Mouse (Mus musculus) brain, embryonic 14.5 days (tissue): ENCODE results near the gene Actr2. TPM values are rescaled to one million over a fixed set of nuclear protein-coding genes. Genes with fewer than 3 reads are reported as not detected.
A peak's percentile ranks its signal among the peaks of the same experiment; 100 is the strongest.

ENCODE experiments used
- DNase-seq: peaks from one replicate; pipeline ENCODE4 v3.0.0-alpha.2; 2011; ENCODE audit warnings: low read depth
- CTCF ChIP-seq: fragments of 200-500 bp; IDR thresholded peaks from 2 replicates; pipeline ENCODE4 v1.5.1; 2012; ENCODE audit warnings: inconsistent platforms, mild to moderate bottlenecking, moderate library complexity, borderline replicate concordance; ENCODE audit not compliant: insufficient read depth, insufficient read length; ENCODE audit errors: extremely low read depth
- POLR2A ChIP-seq: fragments of 200-500 bp; IDR thresholded peaks from 2 replicates; pipeline ENCODE4 v1.6.1; 2012; ENCODE audit warnings: mild to moderate bottlenecking, inconsistent platforms, borderline replicate concordance; ENCODE audit not compliant: poor library complexity, insufficient read depth, insufficient read length, severe bottlenecking; ENCODE audit errors: extremely low read depth
- polyA plus RNA-seq: library from polyadenylated mRNA; depleted of rRNA; stranded (reverse); fragments of >200 nt; gene quantifications from 2 replicates; pipeline ENCODE4 v1.2.3, GENCODE M21; 2012

Actr2 gene
- polyA plus RNA-seq, 1 experiment, result 113 TPM

DNA sequence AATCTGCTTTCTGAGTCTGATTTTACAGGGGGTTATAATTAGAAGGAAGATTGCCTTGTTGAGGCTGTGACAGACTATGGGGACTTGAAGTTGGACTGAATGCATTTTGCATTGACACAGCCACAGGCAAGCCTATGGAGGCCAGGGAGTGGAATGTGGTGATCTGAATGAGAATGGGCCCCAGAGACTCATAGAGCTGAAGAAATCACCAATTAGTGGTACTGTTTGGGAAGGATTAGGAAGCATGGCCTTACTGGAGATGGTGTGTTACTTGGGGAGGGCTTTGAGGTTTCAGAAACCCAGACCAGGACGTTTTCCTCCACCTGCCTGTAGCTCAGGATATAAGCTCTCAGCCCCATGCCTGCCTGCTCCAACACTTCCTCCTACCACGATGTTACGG is 53.0 kb downstream of the Actr2 start:
- TF ChIP-seq POLR2A, result no peak
- TF ChIP-seq CTCF, result no peak
- no peak for DNase-seq

DNA sequence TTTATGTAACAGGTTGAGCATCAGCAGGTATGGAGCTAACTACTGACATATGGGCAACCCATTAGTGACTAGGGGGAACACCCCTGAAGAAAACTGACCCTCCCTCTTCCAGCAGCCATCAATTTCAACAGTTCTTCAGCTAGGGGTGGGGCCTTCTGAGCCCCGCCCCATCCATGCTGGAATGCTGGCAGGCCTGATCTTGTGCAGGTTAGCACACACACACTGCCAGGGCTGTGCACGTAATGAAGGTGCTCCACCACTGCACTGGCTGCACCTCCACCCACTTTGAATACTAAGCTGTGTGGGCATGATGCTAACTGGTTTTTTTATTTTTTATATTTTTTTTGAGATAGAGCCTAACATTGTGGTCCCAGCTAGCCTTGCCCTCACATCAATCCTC is 55.3 kb downstream of the Actr2 start:
- no peak for DNase-seq
- TF ChIP-seq POLR2A (no peak), CTCF (no peak)

DNA sequence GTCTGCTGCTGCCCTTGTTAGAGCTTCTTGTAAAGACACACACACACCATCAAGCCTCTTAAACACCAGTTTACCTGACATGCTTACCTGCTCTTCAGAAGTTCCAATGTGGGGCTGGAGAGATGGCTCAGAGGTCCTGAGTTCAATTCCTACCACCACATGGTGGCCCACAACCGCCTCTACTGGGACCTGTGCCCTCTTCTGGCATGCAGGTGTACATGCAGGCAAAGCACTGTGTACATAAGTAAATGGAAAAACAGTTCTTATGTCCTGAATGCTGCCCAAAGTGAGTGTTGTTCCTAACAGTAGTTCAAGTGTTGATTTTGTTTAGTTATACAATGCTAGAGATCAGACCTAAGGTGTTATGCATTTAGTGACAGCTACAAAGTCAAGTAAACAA is 56.5 kb downstream of the Actr2 start:
- no peak for DNase-seq

DNA sequence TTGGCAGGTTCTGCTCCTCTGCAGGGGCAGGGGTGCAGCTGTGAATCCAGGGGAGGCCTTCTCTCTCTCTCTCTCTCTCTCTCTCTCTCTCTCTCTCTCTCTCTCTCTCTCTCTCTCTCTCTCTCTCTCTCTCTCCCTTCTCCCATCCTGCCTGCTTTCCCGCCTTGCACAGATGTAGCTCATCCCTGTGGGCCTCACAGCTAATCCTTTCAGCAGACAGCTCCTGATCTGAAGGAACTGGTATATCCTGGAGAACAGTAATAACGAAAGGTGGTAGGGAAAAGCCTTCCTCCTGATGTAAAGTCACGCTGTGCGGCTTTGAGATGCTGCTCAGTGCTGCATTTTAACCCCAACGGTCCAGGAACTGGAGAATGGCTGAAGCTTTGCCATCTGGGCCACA is 58.1 kb downstream of the Actr2 start:
- DNase-seq, result peak; percentile 36
- TF ChIP-seq POLR2A (no peak), CTCF (no peak)

More for the DNA sequence above, 56.5 kb downstream of the Actr2 start:
- no peak for TF ChIP-seq POLR2A

DNA sequence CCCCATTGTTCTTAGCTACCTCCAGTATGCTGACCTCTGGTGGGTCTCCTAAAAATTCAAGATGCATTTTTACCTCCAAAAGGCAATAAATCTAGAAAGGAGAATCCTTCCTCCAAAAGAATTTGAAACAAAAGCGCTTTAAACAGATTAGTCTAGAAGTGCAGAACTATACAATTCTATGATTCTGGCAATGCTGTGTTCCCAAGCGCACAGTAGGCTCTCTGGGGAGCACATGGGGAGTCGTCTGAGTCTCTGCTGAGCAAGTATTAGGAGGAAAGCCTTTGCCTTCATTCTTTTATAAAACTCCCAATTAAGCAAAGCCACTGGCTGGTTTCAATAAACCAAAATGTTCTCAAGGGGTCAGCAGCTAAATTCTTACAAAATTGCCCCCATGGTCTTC is 58.8 kb downstream of the Actr2 start:
- TF ChIP-seq CTCF, result no peak
- TF ChIP-seq POLR2A, result no peak
- DNase-seq, result no peak

DNA sequence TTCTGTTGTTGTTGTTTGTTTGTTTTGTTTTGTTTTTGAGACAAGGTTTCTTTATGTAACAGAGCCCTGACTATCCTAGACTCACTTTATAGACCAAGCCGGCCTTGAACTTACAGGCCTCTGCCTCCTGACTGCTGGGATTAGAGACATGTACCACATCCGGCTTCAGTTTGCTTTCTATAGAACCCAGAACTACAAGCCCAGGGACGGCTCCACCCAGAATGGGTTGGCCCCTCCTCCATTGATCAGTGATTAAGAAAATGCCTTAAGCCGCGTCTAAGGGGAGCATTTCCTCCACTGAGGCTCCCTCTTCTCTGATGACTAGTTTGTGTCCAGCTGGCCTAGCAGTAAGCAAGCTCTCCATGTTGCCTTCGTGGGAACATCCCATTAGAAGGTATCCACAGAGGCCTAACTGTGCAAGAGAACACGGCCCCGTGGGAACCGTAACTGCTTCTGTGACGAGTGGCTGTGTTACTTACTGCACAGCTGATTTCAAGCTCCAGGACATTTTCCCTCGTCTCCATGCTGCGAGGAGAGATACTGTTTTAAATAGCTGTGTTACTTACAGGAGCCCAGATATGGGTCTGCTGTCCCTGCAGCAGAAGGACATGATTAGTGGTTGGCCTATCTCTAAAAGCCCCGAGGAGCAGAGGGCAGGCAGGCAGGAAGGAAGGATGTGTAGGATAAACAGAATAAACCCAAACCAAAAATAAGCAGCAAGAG is 59.7 kb downstream of the Actr2 start:
- no peak for DNase-seq
- TF ChIP-seq CTCF (no peak), POLR2A (no peak)

DNA sequence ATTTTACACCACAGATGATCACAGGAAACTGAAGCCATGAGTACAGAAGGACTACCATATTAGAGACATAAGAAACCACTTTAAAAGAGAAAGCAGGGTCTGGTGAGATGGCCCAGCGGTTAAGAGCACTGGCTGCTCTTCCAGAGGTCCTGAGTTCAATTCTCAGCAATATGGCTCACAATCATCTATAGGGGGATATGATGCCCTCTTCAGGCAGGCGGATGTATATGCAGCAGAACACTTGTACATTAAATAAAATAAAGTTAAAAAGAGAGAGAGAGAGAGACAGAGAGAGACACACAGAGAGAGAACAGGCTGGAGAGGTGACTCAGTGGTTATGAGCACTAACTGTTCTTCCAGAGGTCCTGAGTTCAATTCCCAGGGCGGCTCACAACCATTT is 67.1 kb downstream of the Actr2 start:
- DNase-seq, result no peak
- TF ChIP-seq POLR2A, result no peak
- no peak for TF ChIP-seq CTCF

DNA sequence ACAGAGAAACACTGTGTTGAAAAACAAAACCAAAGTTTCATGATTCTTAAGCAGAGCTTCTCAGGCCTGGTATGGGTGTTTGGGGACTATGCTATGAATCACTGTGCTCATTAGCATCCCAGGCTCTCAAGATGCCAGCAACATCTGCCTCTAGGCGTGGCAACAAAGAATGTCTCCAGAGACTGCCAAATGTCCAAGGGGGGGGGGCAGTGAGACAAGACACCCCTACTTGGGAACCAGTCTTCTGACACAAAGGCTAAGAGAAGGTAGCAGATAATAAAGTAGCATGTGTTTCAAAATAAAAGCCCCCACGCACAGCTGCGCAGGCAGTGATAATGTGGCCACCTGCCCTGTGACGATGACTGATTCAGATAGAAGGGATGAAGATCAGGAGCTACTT is 69.5 kb downstream of the Actr2 start:
- no peak for DNase-seq
- no peak for TF ChIP-seq POLR2A
- TF ChIP-seq CTCF, result no peak

DNA sequence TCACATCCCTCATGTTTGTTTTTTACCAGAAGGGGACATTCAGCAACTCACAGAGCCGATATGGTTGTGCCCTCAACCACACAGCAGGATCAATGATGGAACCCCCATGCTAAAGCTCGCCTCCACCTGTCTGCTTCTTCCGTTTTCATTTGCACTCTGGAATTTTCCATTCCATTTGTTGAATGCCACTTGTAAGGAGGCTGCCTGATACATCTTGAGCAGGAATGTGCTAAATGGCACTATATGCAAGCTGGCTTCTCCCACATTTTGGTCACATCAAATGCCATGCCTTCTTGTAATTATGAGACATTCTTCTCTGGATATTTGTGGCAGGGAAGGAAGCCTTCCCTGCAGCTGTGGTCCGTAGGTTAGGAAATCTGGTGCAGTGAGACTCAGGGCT is 70.6 kb downstream of the Actr2 start:
- no peak for DNase-seq
- TF ChIP-seq CTCF (no peak), POLR2A (no peak)

DNA sequence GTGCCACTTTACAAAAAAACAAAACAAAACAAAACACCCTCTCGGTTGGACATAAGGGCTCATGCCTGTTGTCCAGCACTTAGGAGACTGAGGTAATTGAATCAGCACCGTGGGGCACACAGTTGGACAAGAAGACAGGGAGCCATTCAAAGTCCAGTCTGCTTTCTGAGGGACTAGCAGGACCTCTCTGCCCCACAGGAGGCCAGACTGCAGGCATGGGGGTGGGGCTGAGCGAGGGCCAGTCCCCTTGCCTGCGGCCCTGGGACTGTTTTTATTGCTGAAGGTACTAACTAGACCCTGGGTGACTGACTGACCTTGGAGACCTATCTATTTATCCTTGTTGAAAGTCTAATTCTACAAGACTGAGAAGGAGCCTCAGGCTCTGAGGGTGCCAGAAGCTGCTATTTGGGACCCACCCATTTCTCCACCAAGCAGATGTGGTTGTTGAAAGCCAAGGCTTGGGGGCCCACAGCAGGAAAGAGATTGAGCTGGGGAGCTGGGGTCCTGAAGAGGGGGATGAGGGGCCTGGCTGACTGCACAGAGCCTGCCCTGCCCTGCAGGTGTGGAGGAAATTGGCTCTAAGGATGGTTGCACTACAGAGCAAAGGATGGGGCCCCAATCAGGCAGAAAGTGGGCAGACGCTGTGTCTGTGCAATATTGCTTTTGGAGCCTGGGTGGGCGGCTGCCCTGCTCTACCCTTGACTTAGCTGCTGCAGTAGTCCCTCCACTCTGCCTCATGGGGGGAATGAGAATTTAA is 71.4 kb downstream of the Actr2 start:
- no peak for DNase-seq
- TF ChIP-seq POLR2A (no peak), CTCF (no peak)

DNA sequence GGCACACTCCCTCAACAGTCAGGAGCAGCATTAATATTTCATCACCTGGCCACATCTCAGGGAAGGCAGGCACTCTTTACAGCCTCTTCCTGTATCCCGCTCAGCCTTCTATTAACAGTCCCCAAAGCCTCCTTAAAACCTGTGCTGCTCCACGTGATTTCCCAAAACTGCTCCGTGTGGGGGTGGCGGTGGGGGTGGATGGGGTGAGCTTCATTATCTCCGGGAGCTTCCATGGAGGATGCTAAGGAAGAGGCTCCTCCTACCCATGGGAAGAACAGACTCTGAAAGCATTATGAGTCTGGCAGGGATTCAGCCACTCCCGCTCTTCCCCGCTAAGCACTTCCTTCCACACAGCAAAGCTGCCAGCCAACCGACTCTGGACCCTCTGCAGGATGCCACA is 74.0 kb downstream of the Actr2 start:
- TF ChIP-seq CTCF, result no peak
- no peak for TF ChIP-seq POLR2A
- DNase-seq, result peak; percentile 80

DNA sequence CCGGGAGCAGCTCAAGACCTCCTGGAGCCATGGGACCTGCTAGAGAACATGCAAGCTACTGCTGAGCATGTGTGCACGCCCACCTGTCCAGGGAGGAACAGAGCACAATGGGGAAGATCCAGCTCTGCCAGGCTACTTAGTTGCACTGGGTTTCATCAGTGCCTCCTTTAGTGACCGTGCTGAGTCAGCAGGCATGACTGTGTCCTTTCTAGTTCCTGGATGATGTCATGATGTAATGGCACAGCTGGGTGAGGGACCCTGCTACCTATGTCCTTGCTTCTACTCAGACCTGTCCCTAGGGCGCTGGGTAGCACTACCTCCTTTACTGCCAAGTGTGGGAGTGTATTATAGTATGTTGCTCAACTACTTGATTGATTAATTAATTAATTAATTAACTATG is 75.0 kb downstream of the Actr2 start:
- no peak for TF ChIP-seq CTCF
- TF ChIP-seq POLR2A, result no peak
- no peak for DNase-seq

DNA sequence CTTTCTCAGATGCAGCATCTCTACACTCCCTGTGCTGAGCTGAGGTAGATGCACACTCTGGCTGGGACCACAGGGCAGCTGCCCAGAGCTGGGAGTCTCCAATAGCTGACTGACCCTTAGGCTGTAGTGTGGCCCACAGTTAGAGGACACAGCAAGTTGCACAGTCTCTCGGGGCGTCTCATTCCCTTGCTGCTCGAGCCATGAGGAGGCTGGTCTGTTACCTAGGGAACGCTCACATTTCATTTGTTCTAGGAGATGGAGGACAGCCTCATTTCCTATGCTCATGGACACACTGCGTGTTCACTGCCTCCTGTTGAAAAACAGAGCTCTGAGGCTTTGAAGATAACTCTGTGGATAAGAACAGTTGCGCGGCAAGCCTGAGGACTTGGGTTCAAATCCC is 76.7 kb downstream of the Actr2 start:
- TF ChIP-seq CTCF (no peak), POLR2A (no peak)
- DNase-seq, result no peak

DNA sequence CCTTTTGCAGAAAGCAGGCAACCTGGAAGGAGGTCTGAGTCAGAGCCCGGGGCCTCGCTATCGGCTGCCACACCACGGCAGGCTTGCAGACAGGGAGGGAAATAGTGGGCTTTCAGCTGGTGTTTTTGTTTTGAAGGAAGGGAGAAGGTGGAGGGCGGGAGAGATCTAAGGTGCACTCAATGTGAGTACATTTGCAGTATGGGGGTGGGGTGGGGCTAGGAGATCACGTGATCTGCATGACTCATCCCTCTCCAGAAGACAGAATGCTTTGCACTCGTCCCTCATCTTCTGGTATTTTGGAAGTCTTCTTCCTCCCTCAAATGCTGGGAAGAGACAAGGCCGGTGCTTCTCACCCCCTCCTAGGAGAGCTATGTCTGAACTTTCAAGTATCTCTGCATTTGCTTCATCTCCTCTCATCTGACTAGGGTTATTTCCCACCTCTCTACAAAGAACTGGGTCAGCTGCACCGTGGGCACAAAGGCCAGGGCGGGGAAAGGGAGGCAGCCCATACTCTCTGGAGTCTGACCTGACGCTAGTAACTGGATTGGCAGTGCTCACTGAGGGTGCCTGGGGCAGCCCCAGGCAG is 77.3 kb downstream of the Actr2 start:
- TF ChIP-seq CTCF, result no peak
- TF ChIP-seq POLR2A, result no peak
- no peak for DNase-seq
